Mouse (Mus musculus): ENCODE results near the gene Fbxo8.

Gene Fbxo8

DNA sequence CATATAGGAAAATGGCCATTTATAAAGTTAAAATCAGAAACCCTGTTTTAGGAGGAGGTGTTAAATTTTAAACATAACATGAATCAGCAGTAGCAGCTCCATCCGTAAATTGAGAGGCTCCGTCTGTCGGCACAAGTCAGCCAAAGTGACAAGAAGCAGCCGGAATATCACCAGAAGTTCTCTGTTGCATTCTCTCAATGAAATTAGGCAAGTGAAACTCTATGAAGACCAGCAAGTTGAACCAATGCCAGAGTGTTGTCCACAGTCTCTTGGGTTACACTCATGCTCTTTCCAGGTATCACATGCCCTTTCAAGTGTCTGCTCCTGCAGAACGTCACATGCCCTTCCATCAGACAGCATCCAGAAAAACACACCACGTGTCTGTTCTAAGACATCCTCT, 60.8 kb downstream of the Fbxo8 start:
- DNase-seq (ENCODE audit: low spot score): no peak

DNA sequence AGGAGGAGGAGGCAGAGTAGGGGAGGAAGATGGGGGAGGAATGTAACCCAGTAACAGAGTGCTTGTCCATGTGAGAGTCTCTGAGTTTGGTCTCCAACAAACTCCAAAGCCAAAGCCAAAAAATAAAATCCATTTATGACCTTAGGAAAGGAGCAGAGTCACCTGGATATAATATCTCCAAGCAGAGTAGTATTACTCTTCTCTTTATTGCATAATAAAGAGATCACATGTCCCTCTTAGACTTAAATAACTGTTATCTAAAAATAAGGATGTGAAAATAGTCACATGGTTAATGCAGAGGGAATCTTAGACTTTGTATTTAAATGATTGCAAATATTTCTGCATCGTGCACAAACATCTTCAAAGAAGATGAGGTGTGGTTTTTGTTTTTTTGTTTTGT, 63.3 kb downstream of the Fbxo8 start:
- DNase-seq (ENCODE audit: low spot score): no peak

- DNase-seq (ENCODE audit: low spot score): peak; percentile 83
Measured at GRCm38 (mm10) chr8:56615005-56615404, 64.1 kb downstream of the Fbxo8 start.

DNA sequence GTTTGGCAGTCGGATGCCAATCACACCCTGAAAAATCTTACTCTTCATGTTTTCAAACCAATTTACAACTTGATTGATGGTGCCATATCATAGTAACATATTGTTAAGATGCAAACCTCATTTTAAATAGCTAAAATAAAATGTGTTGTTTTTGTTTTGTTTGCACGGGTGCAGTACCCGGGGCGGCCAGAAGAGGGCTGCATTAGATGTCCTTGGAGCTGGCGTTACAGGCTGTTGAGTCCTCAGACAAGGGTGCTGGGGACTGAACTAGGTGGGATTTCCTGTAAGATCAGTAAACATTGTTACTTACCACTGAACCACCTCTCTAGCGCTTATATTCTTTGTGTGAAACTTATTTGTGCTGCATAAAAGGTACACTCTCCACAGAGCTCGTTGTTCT, 65.4 kb downstream of the Fbxo8 start:
- peak; percentile 19 for DNase-seq (ENCODE audit: low spot score)

DNA sequence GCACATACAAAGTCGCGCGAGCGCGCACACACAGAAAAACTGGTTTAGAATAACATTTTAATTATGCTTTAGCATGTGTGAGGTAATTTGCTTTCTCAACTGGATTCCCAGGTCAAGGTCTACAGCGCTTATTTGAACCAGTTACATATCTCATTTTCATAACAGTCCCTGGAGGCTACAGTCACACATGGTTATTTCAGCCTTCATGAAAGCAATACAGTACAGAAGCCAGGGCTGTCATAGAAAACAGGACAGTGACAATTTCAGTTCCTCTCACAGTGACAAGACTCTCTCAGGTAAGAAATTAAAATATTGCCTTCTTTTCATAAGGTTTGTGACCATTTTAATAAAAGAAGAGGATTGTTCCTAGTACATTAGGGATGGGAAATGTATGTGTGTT, 66.4 kb downstream of the Fbxo8 start:
- no peak for DNase-seq (ENCODE audit: low spot score)

DNA sequence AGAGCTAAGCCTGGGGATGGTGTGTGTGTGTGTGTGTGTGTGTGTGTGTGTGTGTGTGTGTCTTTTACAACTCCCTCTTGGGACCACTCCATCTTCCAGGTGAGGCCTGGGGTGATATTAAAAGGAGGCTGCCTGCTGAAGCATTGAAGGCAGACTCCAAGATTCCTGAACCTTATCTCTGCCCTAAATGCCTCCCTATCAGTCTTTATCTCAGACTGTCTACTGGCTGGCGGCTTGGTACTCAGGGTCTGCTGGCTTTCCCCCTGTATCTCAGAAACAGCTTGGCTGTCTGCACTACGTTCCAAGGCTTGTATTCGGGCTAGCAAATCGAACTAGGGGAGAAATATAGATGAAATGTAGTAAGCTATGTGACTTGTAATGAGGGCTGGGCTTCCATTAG, 68.2 kb downstream of the Fbxo8 start:
- DNase-seq (ENCODE audit: low spot score): no peak

DNA sequence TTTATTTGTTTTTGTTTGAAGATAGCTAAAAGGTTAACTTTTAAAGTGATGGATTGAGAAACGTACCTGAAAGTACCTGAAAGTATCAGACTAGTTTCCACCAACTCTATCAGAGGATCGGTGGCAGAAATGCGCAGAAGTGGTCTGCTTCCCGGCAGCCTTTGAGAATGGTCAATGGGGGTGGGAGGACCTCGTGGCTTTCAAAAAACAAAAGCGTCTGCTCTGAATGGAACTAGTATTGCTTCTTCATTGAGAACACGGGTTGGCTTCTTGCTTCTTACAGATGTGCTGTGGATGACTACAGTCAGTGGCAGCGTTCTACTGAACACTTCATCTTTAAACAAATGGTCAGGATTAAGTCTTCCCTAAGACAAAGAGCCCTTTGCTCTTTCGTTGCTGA, 68.7 kb downstream of the Fbxo8 start:
- no peak for DNase-seq (ENCODE audit: low spot score)

GRCm38 (mm10) chr8:56620691-56621090, 69.8 kb downstream of the Fbxo8 start:
- no peak for DNase-seq (ENCODE audit: low spot score)

DNA sequence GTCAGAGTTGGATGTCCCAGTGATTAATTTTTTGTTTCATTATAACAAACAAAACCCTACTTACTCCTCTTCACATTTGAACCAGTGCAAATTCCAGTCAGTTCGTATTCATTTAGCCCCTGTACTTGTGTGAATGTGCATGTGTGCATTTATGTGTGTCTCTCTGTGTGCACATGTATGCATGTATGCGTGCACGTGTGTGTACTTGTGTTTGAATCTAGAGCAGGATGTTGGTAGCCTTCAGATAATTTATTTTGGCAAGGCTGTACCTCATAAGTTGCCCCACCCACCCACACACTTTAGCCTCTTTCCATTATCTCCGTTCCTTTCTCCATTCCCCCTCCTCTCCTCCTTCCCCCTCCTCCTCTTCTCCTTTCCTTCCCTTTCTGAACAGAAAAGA, 70.2 kb downstream of the Fbxo8 start:
- no peak for DNase-seq (ENCODE audit: low spot score)

DNA sequence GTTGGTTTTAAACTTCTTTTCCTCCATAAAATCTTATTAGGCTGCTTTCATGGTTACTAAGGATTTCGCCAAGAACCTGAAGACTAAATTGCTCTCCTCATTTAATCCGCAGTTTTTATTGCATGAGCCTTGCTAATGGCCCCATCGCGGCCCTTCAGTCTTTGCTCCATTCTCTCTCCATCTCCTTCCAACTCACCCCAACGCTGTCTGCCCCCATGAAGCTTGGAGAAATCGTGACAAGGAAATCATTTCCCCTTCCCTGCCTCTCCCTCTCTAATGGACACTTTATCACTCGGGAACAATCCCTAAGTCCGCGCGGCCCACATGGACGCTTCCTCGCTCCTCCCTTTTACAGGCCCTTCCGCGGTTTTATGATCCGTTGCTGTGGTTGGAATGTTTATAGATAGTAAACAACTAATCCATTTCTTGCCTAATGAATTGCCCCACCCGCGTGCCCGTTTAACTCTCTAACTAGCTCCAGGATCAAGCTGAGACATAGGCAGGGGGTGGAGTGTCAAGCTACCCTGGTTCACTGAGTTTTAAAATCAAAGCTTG, 71.7 kb downstream of the Fbxo8 start:
- DNase-seq (ENCODE audit: low spot score): no peak

- DNase-seq (ENCODE audit: low spot score): no peak
Measured at GRCm38 (mm10) chr8:56623346-56623745, 72.5 kb downstream of the Fbxo8 start.

GRCm38 (mm10) chr8:56629160-56629559, 78.3 kb downstream of the Fbxo8 start:
- no peak for DNase-seq (ENCODE audit: low spot score)

DNA sequence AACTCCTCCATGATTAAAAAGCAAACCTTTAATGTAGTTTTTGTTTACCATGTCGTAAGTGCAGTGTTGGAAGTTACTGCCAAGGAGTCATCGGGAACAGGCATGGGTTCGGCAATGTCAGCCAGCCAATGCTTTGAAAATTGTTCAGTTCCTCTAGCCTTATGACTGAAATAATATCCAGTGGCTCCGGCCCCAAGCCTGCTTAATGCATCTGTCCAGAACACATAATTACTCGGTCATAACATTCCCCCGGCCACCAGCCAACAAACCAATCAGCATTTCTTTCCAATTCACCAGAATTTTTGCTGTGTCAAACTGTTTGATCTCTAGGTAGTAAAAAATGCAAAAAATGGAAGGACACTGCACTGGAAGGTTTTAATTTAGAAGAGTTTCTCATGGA, 88.4 kb downstream of the Fbxo8 start:
- no peak for DNase-seq (ENCODE audit: low spot score)

Data from adipocyte (in vitro differentiated cells).